Mouse (Mus musculus) frontal cortex, adult (tissue): Measurements from ENCODE around the gene Kcns1.

Source experiments
- ATAC-seq: cut with Nextera tagmentation; 2 replicates; pipeline ENCODE4 v1.9.2; 2017; ENCODE audit warnings: mild to moderate bottlenecking, moderate library complexity, mixed read lengths; ENCODE audit not compliant: low TSS enrichment

The Kcns1 gene

DNA sequence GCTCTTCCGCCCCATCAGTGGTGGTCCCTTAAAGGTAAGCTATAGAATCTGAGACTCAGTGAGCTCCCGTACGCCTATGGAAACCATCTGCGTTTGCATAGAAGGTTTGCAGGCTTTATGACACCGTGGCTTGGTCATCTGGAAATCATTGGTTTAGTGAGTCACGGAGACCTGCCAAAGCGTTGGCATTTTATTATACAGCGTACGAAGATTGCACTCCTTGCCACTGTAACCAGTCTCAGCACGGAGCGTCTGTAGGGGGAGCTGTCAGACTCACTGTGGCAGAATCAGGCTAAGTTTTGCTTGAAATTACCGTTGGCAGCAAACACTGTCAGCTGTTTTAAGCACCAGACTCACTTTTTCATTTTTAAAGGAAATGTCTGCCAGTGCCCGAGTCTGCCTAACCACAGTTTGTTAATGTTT is 44.4 kb downstream of the Kcns1 start:
- peak; percentile 97 for ATAC-seq

DNA sequence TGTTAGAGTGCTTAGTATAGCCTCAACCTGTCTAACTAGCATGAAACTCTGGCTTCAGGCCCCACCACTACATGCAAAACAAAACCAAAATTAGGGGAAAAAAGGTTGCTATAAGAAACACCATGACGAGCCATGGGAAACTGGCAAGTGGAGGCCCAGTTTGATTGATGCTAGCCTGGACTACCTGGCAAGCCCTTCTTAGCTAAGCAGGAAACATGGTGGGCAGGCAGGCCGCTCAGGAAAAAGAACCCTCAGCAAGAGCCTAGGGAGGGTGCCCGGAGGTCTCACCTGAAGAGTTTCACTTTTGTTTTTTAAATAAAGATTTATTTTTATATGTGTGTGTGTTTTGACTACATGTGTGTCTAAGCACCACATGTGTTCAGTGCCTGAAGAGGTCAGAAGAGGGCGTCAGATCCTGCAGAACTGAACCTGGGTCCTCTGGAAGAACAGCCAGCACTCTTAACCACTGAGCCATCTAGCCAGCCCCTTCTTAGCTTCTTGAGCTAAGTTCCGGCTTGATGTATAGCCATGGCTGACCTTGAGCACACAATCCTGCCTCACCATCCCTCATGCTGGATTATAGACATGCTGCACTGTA is 47.6 kb downstream of the Kcns1 start:
- ATAC-seq, result no peak

DNA sequence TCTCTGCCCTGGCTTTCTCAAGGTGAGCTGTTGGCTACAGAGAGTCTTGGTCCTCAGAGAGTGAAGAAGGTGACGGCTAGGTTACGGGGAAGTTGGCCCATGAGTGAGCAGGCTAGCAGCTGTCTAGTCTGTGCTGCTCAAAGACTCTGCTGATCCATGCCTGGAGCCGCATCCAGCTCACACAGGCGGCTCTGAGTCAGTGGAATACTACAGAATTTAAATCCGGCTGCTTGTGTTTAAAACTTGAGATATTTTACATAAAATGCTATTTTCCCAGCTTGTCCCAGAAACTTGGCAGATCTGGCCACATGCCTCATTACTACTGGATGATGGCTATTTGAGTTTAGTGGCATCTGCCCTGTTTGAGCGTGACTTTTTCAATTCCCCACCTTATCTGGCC is 51.4 kb downstream of the Kcns1 start:
- peak; percentile 97 for ATAC-seq

DNA sequence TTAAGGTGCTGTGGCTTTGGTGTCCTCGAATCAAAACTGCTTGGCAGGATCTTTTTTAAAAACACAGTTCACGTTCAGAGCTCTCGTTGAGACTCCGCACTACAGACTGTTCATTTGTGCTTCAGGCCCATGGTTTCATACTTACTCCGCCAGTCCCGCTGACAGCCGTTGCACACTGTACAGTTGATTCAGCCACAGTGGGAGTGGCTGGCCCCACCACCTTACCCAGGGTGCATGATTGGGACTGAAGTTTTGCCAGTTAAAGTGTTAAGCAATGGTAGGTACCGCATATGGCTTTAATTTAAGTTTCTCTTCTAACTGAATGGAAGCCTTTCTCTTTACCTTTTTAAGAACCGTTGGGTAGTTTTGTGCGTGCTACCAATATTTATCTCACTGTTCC is 55.4 kb downstream of the Kcns1 start:
- no peak for ATAC-seq

- ATAC-seq, result no peak
Measured at GRCm38 (mm10) chr2:164114051-164114450, 56.9 kb downstream of the Kcns1 start.
